Comparison of ENCODE assay signal across 8 mouse cellular contexts in the genomic region with DNA sequence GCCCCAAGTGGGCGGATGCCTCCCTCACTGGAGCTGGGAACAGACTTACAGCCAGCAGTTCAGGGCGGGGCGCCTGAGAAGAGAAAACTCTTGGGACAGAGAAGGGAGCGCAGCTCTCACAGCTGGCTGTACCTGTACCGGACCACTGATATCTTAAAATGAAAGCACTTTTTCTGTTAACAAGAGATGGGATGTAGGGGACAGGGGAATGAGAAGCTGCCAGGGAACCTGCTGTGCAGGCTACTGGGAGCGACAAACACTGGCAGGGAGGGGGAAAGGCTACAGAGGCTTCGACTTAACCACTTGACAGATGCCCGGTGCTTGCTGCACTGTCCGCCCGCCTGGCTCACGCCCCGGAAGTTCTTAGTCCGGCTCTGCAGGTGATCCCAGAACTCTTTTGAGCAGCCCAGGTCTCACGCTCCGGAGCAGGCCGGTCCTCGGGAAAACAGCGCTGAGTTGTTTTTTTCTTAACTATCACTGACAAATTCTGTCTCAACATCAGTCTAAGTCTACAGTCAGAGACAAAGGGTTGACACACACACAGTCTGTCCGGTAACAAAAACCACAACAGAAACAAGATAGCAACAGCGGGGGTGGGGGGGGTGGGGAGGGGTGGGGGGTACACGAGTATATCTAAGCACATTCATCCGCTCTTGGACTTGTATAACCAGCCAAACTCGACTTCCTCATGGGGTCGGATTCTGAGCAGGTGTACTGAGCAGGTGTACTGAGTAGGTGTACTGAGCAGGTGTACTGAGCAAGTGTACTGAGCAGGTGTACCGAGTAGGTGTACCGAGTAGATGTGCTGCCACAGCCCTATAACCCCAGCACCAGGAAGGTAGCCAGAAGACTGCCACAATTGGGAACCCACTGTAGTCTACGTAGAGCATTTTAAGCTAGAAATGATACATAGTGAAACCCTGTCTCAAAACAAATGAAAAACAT. TPM values are rescaled to one million over a fixed set of nuclear protein-coding genes. Genes with fewer than 3 reads are reported as not detected.
DNase-seq lines count a peak whose midpoint lies in the region; ATAC-seq and TF ChIP-seq lines count a peak whose summit lies in the region.

No protein-coding gene starts in this region.

- H3K9me3 ChIP-seq in kidney, postnatal 0 days (replicated peaks; ENCODE audit: low read length): no peaks in the 10 kb centered on the region
- H3K9me3 ChIP-seq in forebrain, embryonic 13.5 days (replicated peaks): no peaks in the 10 kb centered on the region
- H3K9me3 ChIP-seq in limb, embryonic 10.5 days (replicated peaks): no peaks in the 10 kb centered on the region
- H3K9me3 ChIP-seq in midbrain, embryonic 15.5 days: no peaks in the 10 kb centered on the region

- DNase-seq in kidney, postnatal 0 days (ENCODE audit: low spot score): no peak
- DNase-seq in kidney, adult 11 months: no peak
- DNase-seq in limb, embryonic 10.5 days (ENCODE audit: low spot score): no peak
- peak; percentile 68 for DNase-seq in thymus, postnatal 25 days
- no peak for DNase-seq in adrenal gland, adult 2 months
- no peak for DNase-seq in gastrocnemius, postnatal 25 days

- H3K36me3 ChIP-seq in kidney, postnatal 0 days (ENCODE audit: insufficient read depth, low read length): no peaks in the 10 kb centered on the region
- H3K36me3 ChIP-seq in forebrain, embryonic 13.5 days (ENCODE audit: poor library complexity, severe bottlenecking): no peaks in the 10 kb centered on the region
- no peaks in the 10 kb centered on the region for H3K36me3 ChIP-seq in limb, embryonic 10.5 days
- H3K36me3 ChIP-seq in midbrain, embryonic 15.5 days (replicated peaks): no peaks in the 10 kb centered on the region

- no peak for ATAC-seq in kidney, postnatal 0 days (replicated peaks; ENCODE audit: low FRiP score, low read depth)
- no peak for ATAC-seq in forebrain, embryonic 13.5 days
- no peak for ATAC-seq in midbrain, embryonic 15.5 days (replicated peaks)

- H3K9ac ChIP-seq in kidney, postnatal 0 days (ENCODE audit: low read depth, low read length): no peak overlapping the region
- peak overlapping the region; percentile 48; the same call in 1 of the 2 replicates for H3K9ac ChIP-seq in forebrain, embryonic 13.5 days
- 0 out of 2 replicates have a peak overlapping the region, but pooled peaks have one; percentile 5 for H3K9ac ChIP-seq in midbrain, embryonic 15.5 days

- H3K4me3 ChIP-seq in kidney, postnatal 0 days (replicated peaks; ENCODE audit: low read depth, low read length): no peak overlapping the region
- peak overlapping the region; percentile 12; the same call in 1 of the 2 replicates for H3K4me3 ChIP-seq in forebrain, embryonic 13.5 days
- H3K4me3 ChIP-seq in limb, embryonic 10.5 days: peak overlapping the region; percentile 18
- peak overlapping the region; percentile 18; the same call in 1 of the 2 replicates for H3K4me3 ChIP-seq in midbrain, embryonic 15.5 days

- WGBS in kidney, postnatal 0 days: 24% methylated on average over 27 of the region's 27 CpGs
- WGBS in forebrain, embryonic 13.5 days: 21% methylated on average over 27 of the region's 27 CpGs
- 25% methylated on average over 27 of the region's 27 CpGs for WGBS in limb, embryonic 10.5 days
- WGBS in midbrain, embryonic 15.5 days: 20% methylated on average over 27 of the region's 27 CpGs

- no peak overlapping the region for H3K27ac ChIP-seq in kidney, postnatal 0 days
- H3K27ac ChIP-seq in forebrain, embryonic 13.5 days: no peak overlapping the region
- H3K27ac ChIP-seq in limb, embryonic 10.5 days: 0 out of 2 replicates have a peak overlapping the region, but pooled peaks have one; percentile 30
- H3K27ac ChIP-seq in midbrain, embryonic 15.5 days: no peak overlapping the region

- peak overlapping the region; percentile 14 for H3K4me2 ChIP-seq in kidney, postnatal 0 days (ENCODE audit: low read length)
- H3K4me2 ChIP-seq in forebrain, embryonic 13.5 days: peak overlapping the region; percentile 43
- H3K4me2 ChIP-seq in midbrain, embryonic 15.5 days: peak overlapping the region; percentile 47

- no peaks in the 10 kb centered on the region for H3K27me3 ChIP-seq in kidney, postnatal 0 days (ENCODE audit: insufficient read depth, low read length)
- no peaks in the 10 kb centered on the region for H3K27me3 ChIP-seq in forebrain, embryonic 13.5 days
- peaks cover 5% of the 10 kb centered on the region; the same call in 1 of the 2 replicates for H3K27me3 ChIP-seq in limb, embryonic 10.5 days (ENCODE audit: low read depth, poor library complexity, severe bottlenecking)
- no peaks in the 10 kb centered on the region for H3K27me3 ChIP-seq in midbrain, embryonic 15.5 days (replicated peaks)

- no peak for TF ChIP-seq CTCF in kidney, postnatal 0 days (IDR thresholded peaks at IDR 0.05; ENCODE audit: low read depth)

- H3K4me1 ChIP-seq in kidney, postnatal 0 days (replicated peaks; ENCODE audit: insufficient read depth, low read length): peaks cover 9% of the 10 kb centered on the region; the same call in 1 of the 2 replicates
- peaks cover 10% of the 10 kb centered on the region for H3K4me1 ChIP-seq in forebrain, embryonic 13.5 days
- peaks cover 28% of the 10 kb centered on the region for H3K4me1 ChIP-seq in limb, embryonic 10.5 days
- 0 out of 2 replicates have a peak, but pooled peaks cover 6% of the 10 kb centered on the region for H3K4me1 ChIP-seq in midbrain, embryonic 15.5 days

RNA-seq across cellular contexts. Expression of a gene that starts 2.0 kb away (rescaled TPM):
- polyA plus RNA-seq in kidney, postnatal 0 days (2015; fragmentation: Nextera tagmentation; extraction: Ambion mirVana): 4.0 and 4.3 TPM in 2 replicates
- polyA plus RNA-seq in forebrain, embryonic 13.5 days (2015; fragmentation: Nextera tagmentation; extraction: Ambion mirVana): 0.91 and 1.0 TPM in 2 replicates
- polyA plus RNA-seq in limb, embryonic 10.5 days (2016; fragmentation: Nextera tagmentation; extraction: Ambion mirVana): 0.36 and 0.86 TPM in 2 replicates
- polyA plus RNA-seq in midbrain, embryonic 15.5 days (2015; fragmentation: Nextera tagmentation; extraction: Ambion mirVana): 1.9 and 2.3 TPM in 2 replicates
- 1 to 10 TPM; 1.6 to 1.9 TPM for total RNA-seq in adrenal gland, adult 2 months (2021)
- polyA plus RNA-seq in adrenal gland, adult 2 months (2012; rRNA removed): 7.6 TPM in 2 replicates
- total RNA-seq in gastrocnemius, postnatal 25 days (2021): under 1 TPM; 0.59 to 0.91 TPM

RNA-seq across cellular contexts. Expression of a gene that starts 2.0 kb away (rescaled TPM):
- not detected in 2 replicates for polyA plus RNA-seq in kidney, postnatal 0 days (2015; fragmentation: Nextera tagmentation; extraction: Ambion mirVana)
- polyA plus RNA-seq in forebrain, embryonic 13.5 days (2015; fragmentation: Nextera tagmentation; extraction: Ambion mirVana): not detected in 2 replicates
- not detected in 2 replicates for polyA plus RNA-seq in limb, embryonic 10.5 days (2016; fragmentation: Nextera tagmentation; extraction: Ambion mirVana)
- not detected in 2 replicates for polyA plus RNA-seq in midbrain, embryonic 15.5 days (2015; fragmentation: Nextera tagmentation; extraction: Ambion mirVana)
- total RNA-seq in adrenal gland, adult 2 months (2021): not detected
- polyA plus RNA-seq in adrenal gland, adult 2 months (2012; rRNA removed): 0.18 and 0.49 TPM in 2 replicates
- not detected for total RNA-seq in gastrocnemius, postnatal 25 days (2021)

RNA-seq across cellular contexts. Expression of a gene that starts 32.9 kb away (rescaled TPM):
- polyA plus RNA-seq in kidney, postnatal 0 days (2015; fragmentation: Nextera tagmentation; extraction: Ambion mirVana): 37.4 and 43.7 TPM in 2 replicates
- polyA plus RNA-seq in forebrain, embryonic 13.5 days (2015; fragmentation: Nextera tagmentation; extraction: Ambion mirVana): 0.67 and 0.96 TPM in 2 replicates
- 1.7 TPM in 2 replicates for polyA plus RNA-seq in limb, embryonic 10.5 days (2016; fragmentation: Nextera tagmentation; extraction: Ambion mirVana)
- polyA plus RNA-seq in midbrain, embryonic 15.5 days (2015; fragmentation: Nextera tagmentation; extraction: Ambion mirVana): 0.76 and 0.83 TPM in 2 replicates
- under 1 TPM; 0.49 to 0.52 TPM for total RNA-seq in adrenal gland, adult 2 months (2021)
- polyA plus RNA-seq in adrenal gland, adult 2 months (2012; rRNA removed): 0.77 and 1.0 TPM in 2 replicates
- under 1 TPM; 0.43 to 0.51 TPM for total RNA-seq in gastrocnemius, postnatal 25 days (2021)

RNA-seq across cellular contexts. Expression of a gene that starts 46.9 kb away (rescaled TPM):
- polyA plus RNA-seq in kidney, postnatal 0 days (2015; fragmentation: Nextera tagmentation; extraction: Ambion mirVana): 51.7 and 57.2 TPM in 2 replicates
- 135 and 143 TPM in 2 replicates for polyA plus RNA-seq in forebrain, embryonic 13.5 days (2015; fragmentation: Nextera tagmentation; extraction: Ambion mirVana)
- 215 and 219 TPM in 2 replicates for polyA plus RNA-seq in limb, embryonic 10.5 days (2016; fragmentation: Nextera tagmentation; extraction: Ambion mirVana)
- polyA plus RNA-seq in midbrain, embryonic 15.5 days (2015; fragmentation: Nextera tagmentation; extraction: Ambion mirVana): 21.4 and 24.8 TPM in 2 replicates
- 1 to 10 TPM; 2.1 to 2.5 TPM for total RNA-seq in adrenal gland, adult 2 months (2021)
- polyA plus RNA-seq in adrenal gland, adult 2 months (2012; rRNA removed): 0.64 and 0.89 TPM in 2 replicates
- 1 to 10 TPM; 1.8 to 2.3 TPM for total RNA-seq in gastrocnemius, postnatal 25 days (2021)

RNA-seq across cellular contexts. Expression of a gene that starts 48.5 kb away (rescaled TPM):
- polyA plus RNA-seq in kidney, postnatal 0 days (2015; fragmentation: Nextera tagmentation; extraction: Ambion mirVana): 0.28 and 0.33 TPM in 2 replicates
- polyA plus RNA-seq in forebrain, embryonic 13.5 days (2015; fragmentation: Nextera tagmentation; extraction: Ambion mirVana): 0.08 TPM in 1 of 2 replicates, not detected in the other
- polyA plus RNA-seq in limb, embryonic 10.5 days (2016; fragmentation: Nextera tagmentation; extraction: Ambion mirVana): 0.09 and 0.18 TPM in 2 replicates
- 0.04 TPM in 1 of 2 replicates, not detected in the other for polyA plus RNA-seq in midbrain, embryonic 15.5 days (2015; fragmentation: Nextera tagmentation; extraction: Ambion mirVana)
- total RNA-seq in adrenal gland, adult 2 months (2021): 1 to 10 TPM in 1 of 2 experiments, under 1 TPM in 1; 0.58 to 1.0 TPM
- 1.0 and 2.0 TPM in 2 replicates for polyA plus RNA-seq in adrenal gland, adult 2 months (2012; rRNA removed)
- under 1 TPM; 0.13 to 0.16 TPM for total RNA-seq in gastrocnemius, postnatal 25 days (2021)

Comparison
In these comparisons a context has a peak if more than half of its experiments do, and no peak if none do; other contexts are left out.
1. RNA of a gene that starts 32.9 kb away (polyA plus RNA-seq): 37.4 to 43.7 TPM in kidney, postnatal 0 days; 1.7 TPM in limb, embryonic 10.5 days, 0.77 to 1.0 TPM in adrenal gland, adult 2 months, 0.76 to 0.83 TPM in midbrain, embryonic 15.5 days and 0.67 to 0.96 TPM in forebrain, embryonic 13.5 days; every median in the first group is over 10 times any median in the second.
2. Peak in every context shown above with its lines, with median percentiles within 50 percentile points of each other: H3K4me2 ChIP-seq.